Mouse (Mus musculus): ENCODE results near the gene Mill1. TPM values are rescaled to one million over a fixed set of nuclear protein-coding genes. Genes with fewer than 3 reads are reported as not detected.

Gene Mill1
- polyA plus RNA-seq (2014; fragmentation: Illumina TruSeq; extraction: RNeasy Lipid Tissue Mini Kit (QIAGEN cat#74804); ENCODE audit: low read depth, low replicate concordance) = not detected

DNA sequence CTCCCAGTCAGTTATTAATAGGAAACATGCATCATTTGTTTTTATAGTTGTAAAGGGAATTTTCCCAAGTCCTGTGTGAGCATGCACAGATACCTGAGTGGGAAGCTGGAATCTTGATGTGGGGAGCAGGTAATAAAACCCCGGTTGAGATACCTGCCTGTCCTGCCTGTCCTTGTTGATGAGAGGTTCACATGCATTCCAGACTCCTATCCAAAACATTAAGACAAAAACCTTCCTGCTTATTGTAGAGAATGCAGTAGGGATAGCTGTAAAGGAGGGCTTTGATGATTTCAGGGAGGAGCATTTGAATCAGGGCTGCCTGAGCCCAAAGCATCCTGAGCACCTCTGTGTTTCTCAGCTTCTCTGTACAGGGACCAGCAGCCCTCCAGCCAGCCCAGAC lies at the start of gene Mill1:
Gene Mill1 (plus strand): TSS at position 301 of the 400 bp plus-strand sequence.

Other genes with a start within 250 kb of the Mill1 start
- not detected for gene Ceacam13, start 235.5 kb upstream of the Mill1 start, polyA plus RNA-seq (2014; fragmentation: Illumina TruSeq; extraction: RNeasy Lipid Tissue Mini Kit (QIAGEN cat#74804); ENCODE audit: low read depth, low replicate concordance)
- gene Ceacam12, start 179.4 kb upstream of the Mill1 start, polyA plus RNA-seq (2014; fragmentation: Illumina TruSeq; extraction: RNeasy Lipid Tissue Mini Kit (QIAGEN cat#74804); ENCODE audit: low read depth, low replicate concordance) = not detected
- not detected for gene Igfl3, start 68.9 kb upstream of the Mill1 start, polyA plus RNA-seq (2014; fragmentation: Illumina TruSeq; extraction: RNeasy Lipid Tissue Mini Kit (QIAGEN cat#74804); ENCODE audit: low read depth, low replicate concordance)
- not detected for gene Psg18, start 109.7 kb downstream of the Mill1 start, polyA plus RNA-seq (2014; fragmentation: Illumina TruSeq; extraction: RNeasy Lipid Tissue Mini Kit (QIAGEN cat#74804); ENCODE audit: low read depth, low replicate concordance)
- not detected for gene Psg28, start 186.7 kb downstream of the Mill1 start, polyA plus RNA-seq (2014; fragmentation: Illumina TruSeq; extraction: RNeasy Lipid Tissue Mini Kit (QIAGEN cat#74804); ENCODE audit: low read depth, low replicate concordance)
- gene Psg26, start 238.8 kb downstream of the Mill1 start, polyA plus RNA-seq (2014; fragmentation: Illumina TruSeq; extraction: RNeasy Lipid Tissue Mini Kit (QIAGEN cat#74804); ENCODE audit: low read depth, low replicate concordance) = not detected

Data from kidney, adult 10 weeks (tissue).